Mouse (Mus musculus): ENCODE results near the gene Klhl29. TPM values are rescaled to one million over a fixed set of nuclear protein-coding genes. Genes with fewer than 3 reads are reported as not detected.

Klhl29 gene
- polyA plus RNA-seq, 1 experiment from 2014 or later: 0.35 TPM

GRCm38 (mm10) chr12:5191628-5192379 is 183.7 kb downstream of the Klhl29 start:
- peak overlapping the region; percentile 4; the same call in 1 of the 2 replicates for H3K4me3 ChIP-seq (ENCODE audit: low read length)
- 10% methylated on average over 14 of the region's 14 CpGs for WGBS

DNA sequence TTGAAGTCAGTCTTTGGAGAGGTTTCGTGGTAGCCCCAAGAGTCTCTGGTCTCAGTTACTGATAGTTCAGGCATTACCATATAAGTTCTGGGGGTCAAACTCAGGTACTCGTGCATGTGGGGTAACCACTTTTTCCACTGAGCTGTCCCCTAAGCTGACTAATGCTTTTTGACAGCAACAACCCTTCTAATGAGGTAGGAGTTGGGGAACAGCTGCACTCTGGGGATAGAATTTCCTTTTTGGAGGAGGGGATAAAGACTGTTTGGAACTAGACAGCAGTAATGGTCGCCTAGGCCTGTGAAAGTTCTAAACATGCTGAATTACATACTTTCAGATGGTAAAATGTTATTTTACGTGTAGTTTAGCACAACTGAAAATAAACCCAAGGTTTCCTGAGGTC is 184.3 kb downstream of the Klhl29 start:
- 58% methylated on average over 4 of the region's 4 CpGs for WGBS
- H3K4me3 ChIP-seq (ENCODE audit: low read length): no peak overlapping the region
- no peaks in the 10 kb centered on the region for H3K36me3 ChIP-seq (ENCODE audit: control insufficient read depth, insufficient read depth, low read length)
- no peaks in the 10 kb centered on the region for H3K9me3 ChIP-seq (ENCODE audit: control insufficient read depth, low read length)
- no peak overlapping the region for H3K4me2 ChIP-seq (ENCODE audit: low read depth, low read length)
- H3K4me1 ChIP-seq (replicated peaks; ENCODE audit: control insufficient read depth, insufficient read depth, low read length): peaks cover 19% of the 10 kb centered on the region
- no peak for ATAC-seq (ENCODE audit: low read depth)
- no peaks in the 10 kb centered on the region for H3K27me3 ChIP-seq (ENCODE audit: control insufficient read depth, insufficient read depth, low read depth, low read length)
- H3K9ac ChIP-seq (ENCODE audit: low read length): no peak overlapping the region
- H3K27ac ChIP-seq (ENCODE audit: low read length): peak overlapping the region; percentile 41; the same call in 1 of the 2 replicates

More at GRCm38 (mm10) chr12:5191628-5192379, 183.7 kb downstream of the Klhl29 start:
- Histone ChIP-seq H3K9ac (ENCODE audit: low read length) (peak overlapping the region; percentile 27), H3K9me3 (ENCODE audit: control insufficient read depth, low read length) (no peaks in the 10 kb centered on the region), H3K4me2 (ENCODE audit: low read depth, low read length) (peak overlapping the region; percentile 39), H3K27ac (ENCODE audit: low read length) (peak overlapping the region; percentile 41), H3K36me3 (ENCODE audit: control insufficient read depth, insufficient read depth, low read length) (no peaks in the 10 kb centered on the region), H3K27me3 (ENCODE audit: control insufficient read depth, insufficient read depth, low read depth, low read length) (no peaks in the 10 kb centered on the region), H3K4me1 (replicated peaks; ENCODE audit: control insufficient read depth, insufficient read depth, low read length) (peaks cover 15% of the 10 kb centered on the region)
- peak; percentile 88 for ATAC-seq (ENCODE audit: low read depth)

- Histone ChIP-seq H3K4me1 (replicated peaks; ENCODE audit: control insufficient read depth, insufficient read depth, low read length) (peaks cover 19% of the 10 kb centered on the region), H3K9me3 (ENCODE audit: control insufficient read depth, low read length) (no peaks in the 10 kb centered on the region), H3K4me3 (ENCODE audit: low read length) (no peak overlapping the region), H3K36me3 (ENCODE audit: control insufficient read depth, insufficient read depth, low read length) (no peaks in the 10 kb centered on the region), H3K9ac (ENCODE audit: low read length) (no peak overlapping the region), H3K27ac (ENCODE audit: low read length) (no peak overlapping the region), H3K4me2 (ENCODE audit: low read depth, low read length) (no peak overlapping the region), H3K27me3 (ENCODE audit: control insufficient read depth, insufficient read depth, low read depth, low read length) (no peaks in the 10 kb centered on the region)
- ATAC-seq (ENCODE audit: low read depth): no peak
- 58% methylated on average over 15 of the region's 15 CpGs for WGBS
Measured at GRCm38 (mm10) chr12:5189446-5190150, 185.9 kb downstream of the Klhl29 start.

GRCm38 (mm10) chr12:5188899-5189298 is 186.6 kb downstream of the Klhl29 start:
- WGBS: 73% methylated on average over 7 of the region's 7 CpGs

DNA sequence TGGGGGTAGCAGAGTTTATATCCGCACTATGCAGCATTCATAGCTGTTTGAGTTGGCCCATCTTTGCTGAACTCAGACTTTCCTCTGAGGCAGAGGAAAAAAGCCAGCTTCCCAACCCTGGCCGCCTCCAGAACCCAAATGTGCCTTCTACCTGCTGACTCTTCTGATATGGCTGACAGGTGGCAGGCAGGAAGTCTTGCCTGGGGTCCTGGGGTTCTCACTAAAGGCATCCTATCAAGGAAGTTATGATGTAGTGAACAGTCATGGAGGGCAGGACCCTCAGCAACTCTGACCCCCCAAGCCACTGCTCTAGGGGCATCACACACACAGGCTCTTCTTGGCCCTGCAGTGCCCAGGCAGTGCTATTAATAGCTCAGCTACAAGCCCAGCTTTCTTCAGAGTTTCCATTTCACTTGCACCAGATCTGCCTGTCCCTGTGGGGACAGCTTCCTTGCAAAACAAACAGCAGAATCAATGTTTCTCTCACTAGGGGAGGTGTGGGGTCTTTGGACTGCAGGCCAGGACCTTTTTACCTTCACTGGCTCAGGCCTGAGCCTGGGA is 187.6 kb downstream of the Klhl29 start:
- no peak for ATAC-seq (ENCODE audit: low read depth)
- no peaks in the 10 kb centered on the region for H3K9me3 ChIP-seq (ENCODE audit: control insufficient read depth, low read length)
- no peaks in the 10 kb centered on the region for H3K36me3 ChIP-seq (ENCODE audit: control insufficient read depth, insufficient read depth, low read length)
- WGBS: 78% methylated on average over 2 of the region's 2 CpGs
- no peak overlapping the region for H3K4me2 ChIP-seq (ENCODE audit: low read depth, low read length)
- H3K27ac ChIP-seq (ENCODE audit: low read length): no peak overlapping the region
- H3K4me3 ChIP-seq (ENCODE audit: low read length): no peak overlapping the region
- no peaks in the 10 kb centered on the region for H3K27me3 ChIP-seq (ENCODE audit: control insufficient read depth, insufficient read depth, low read depth, low read length)
- H3K9ac ChIP-seq (ENCODE audit: low read length): no peak overlapping the region
- H3K4me1 ChIP-seq (replicated peaks; ENCODE audit: control insufficient read depth, insufficient read depth, low read length): peaks cover 19% of the 10 kb centered on the region

More at GRCm38 (mm10) chr12:5188899-5189298, 186.6 kb downstream of the Klhl29 start:
- no peak overlapping the region for H3K4me2 ChIP-seq (ENCODE audit: low read depth, low read length)
- no peak overlapping the region for H3K4me3 ChIP-seq (ENCODE audit: low read length)
- H3K27me3 ChIP-seq (ENCODE audit: control insufficient read depth, insufficient read depth, low read depth, low read length): no peaks in the 10 kb centered on the region
- no peaks in the 10 kb centered on the region for H3K9me3 ChIP-seq (ENCODE audit: control insufficient read depth, low read length)
- H3K27ac ChIP-seq (ENCODE audit: low read length): no peak overlapping the region
- ATAC-seq (ENCODE audit: low read depth): no peak
- no peak overlapping the region for H3K9ac ChIP-seq (ENCODE audit: low read length)
- no peaks in the 10 kb centered on the region for H3K36me3 ChIP-seq (ENCODE audit: control insufficient read depth, insufficient read depth, low read length)
- H3K4me1 ChIP-seq (replicated peaks; ENCODE audit: control insufficient read depth, insufficient read depth, low read length): peaks cover 19% of the 10 kb centered on the region

- Histone ChIP-seq H3K4me1 (replicated peaks; ENCODE audit: control insufficient read depth, insufficient read depth, low read length) (peaks cover 11% of the 10 kb centered on the region), H3K4me2 (ENCODE audit: low read depth, low read length) (no peak overlapping the region), H3K9ac (ENCODE audit: low read length) (no peak overlapping the region), H3K4me3 (ENCODE audit: low read length) (no peak overlapping the region), H3K27me3 (ENCODE audit: control insufficient read depth, insufficient read depth, low read depth, low read length) (no peaks in the 10 kb centered on the region), H3K27ac (ENCODE audit: low read length) (no peak overlapping the region), H3K9me3 (ENCODE audit: control insufficient read depth, low read length) (no peaks in the 10 kb centered on the region), H3K36me3 (ENCODE audit: control insufficient read depth, insufficient read depth, low read length) (no peaks in the 10 kb centered on the region)
- ATAC-seq (ENCODE audit: low read depth): peak; percentile 34; the same call in 1 of the 2 replicates
- whole genome bisulfite sequencing: 54% methylated on average over 1 of the region's 1 CpGs
Measured at GRCm38 (mm10) chr12:5186645-5187044, 188.8 kb downstream of the Klhl29 start.

DNA sequence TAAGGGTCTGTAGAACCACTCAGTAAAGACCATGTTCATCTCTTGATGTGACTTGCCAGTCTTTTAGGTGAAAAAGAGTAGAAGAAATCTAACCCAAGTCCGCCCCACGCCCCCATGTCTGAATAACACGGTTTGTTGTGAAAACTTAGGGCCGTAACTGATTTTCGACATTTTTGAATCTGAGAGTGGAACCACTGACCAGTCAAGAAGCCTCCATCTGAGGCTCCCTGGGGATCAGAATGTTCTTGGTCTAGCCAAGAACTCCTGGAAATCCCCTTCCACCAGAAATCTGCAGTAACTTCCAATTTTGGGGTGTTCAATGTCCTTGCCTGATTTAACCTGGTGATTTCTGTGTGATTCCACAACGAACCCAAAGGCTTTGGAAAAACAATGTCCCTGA is 189.9 kb downstream of the Klhl29 start:
- WGBS: 90% methylated on average over 6 of the region's 6 CpGs

GRCm38 (mm10) chr12:5182586-5182985 is 192.9 kb downstream of the Klhl29 start:
- ATAC-seq (ENCODE audit: low read depth): no peak

More for the DNA sequence above, 189.9 kb downstream of the Klhl29 start:
- H3K27ac ChIP-seq (ENCODE audit: low read length): no peak overlapping the region
- H3K4me1 ChIP-seq (replicated peaks; ENCODE audit: control insufficient read depth, insufficient read depth, low read length): peaks cover 9% of the 10 kb centered on the region
- no peak for ATAC-seq (ENCODE audit: low read depth)
- no peak overlapping the region for H3K4me3 ChIP-seq (ENCODE audit: low read length)
- H3K4me2 ChIP-seq (ENCODE audit: low read depth, low read length): no peak overlapping the region
- no peak overlapping the region for H3K9ac ChIP-seq (ENCODE audit: low read length)
- no peaks in the 10 kb centered on the region for H3K36me3 ChIP-seq (ENCODE audit: control insufficient read depth, insufficient read depth, low read length)
- H3K9me3 ChIP-seq (ENCODE audit: control insufficient read depth, low read length): no peaks in the 10 kb centered on the region
- no peaks in the 10 kb centered on the region for H3K27me3 ChIP-seq (ENCODE audit: control insufficient read depth, insufficient read depth, low read depth, low read length)

DNA sequence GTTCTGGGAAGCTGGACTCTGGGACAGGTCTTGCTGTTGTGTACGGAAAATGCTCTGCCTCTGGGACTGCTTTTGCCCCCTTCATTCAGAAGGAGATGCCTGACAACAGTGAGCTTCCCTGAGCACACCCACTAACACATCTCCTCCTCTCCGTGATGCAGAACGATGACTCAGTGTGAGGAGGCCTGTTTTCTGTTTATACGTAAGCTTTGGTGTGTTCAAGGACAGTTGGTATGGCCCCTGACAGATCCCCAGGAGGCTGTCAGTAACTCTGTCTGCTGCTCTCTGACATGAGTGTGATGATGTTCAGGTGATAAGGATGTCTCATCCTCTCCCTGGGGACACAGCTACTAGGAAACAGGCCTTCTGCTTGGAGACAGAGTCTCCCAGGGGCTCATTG is 193.3 kb downstream of the Klhl29 start:
- Histone ChIP-seq H3K9ac (ENCODE audit: low read length) (no peak overlapping the region), H3K4me2 (ENCODE audit: low read depth, low read length) (no peak overlapping the region), H3K4me1 (replicated peaks; ENCODE audit: control insufficient read depth, insufficient read depth, low read length) (peaks cover 7% of the 10 kb centered on the region), H3K4me3 (ENCODE audit: low read length) (no peak overlapping the region), H3K27me3 (ENCODE audit: control insufficient read depth, insufficient read depth, low read depth, low read length) (no peaks in the 10 kb centered on the region), H3K36me3 (ENCODE audit: control insufficient read depth, insufficient read depth, low read length) (no peaks in the 10 kb centered on the region), H3K9me3 (ENCODE audit: control insufficient read depth, low read length) (no peaks in the 10 kb centered on the region), H3K27ac (ENCODE audit: low read length) (no peak overlapping the region)
- ATAC-seq (ENCODE audit: low read depth): no peak
- WGBS: 74% methylated on average over 4 of the region's 4 CpGs

More at GRCm38 (mm10) chr12:5182586-5182985, 192.9 kb downstream of the Klhl29 start:
- Histone ChIP-seq H3K4me2 (ENCODE audit: low read depth, low read length) (no peak overlapping the region), H3K9ac (ENCODE audit: low read length) (no peak overlapping the region), H3K36me3 (ENCODE audit: control insufficient read depth, insufficient read depth, low read length) (no peaks in the 10 kb centered on the region), H3K4me1 (replicated peaks; ENCODE audit: control insufficient read depth, insufficient read depth, low read length) (peaks cover 7% of the 10 kb centered on the region), H3K27ac (ENCODE audit: low read length) (no peak overlapping the region), H3K9me3 (ENCODE audit: control insufficient read depth, low read length) (no peaks in the 10 kb centered on the region), H3K4me3 (ENCODE audit: low read length) (no peak overlapping the region), H3K27me3 (ENCODE audit: control insufficient read depth, insufficient read depth, low read depth, low read length) (no peaks in the 10 kb centered on the region)
- WGBS: 87% methylated on average over 4 of the region's 4 CpGs
